Mouse (Mus musculus) limb, embryonic 15.5 days (tissue): ENCODE data around the gene Dstyk. TPM values are rescaled to one million over a fixed set of nuclear protein-coding genes. Genes with fewer than 3 reads are reported as not detected.

Experiments used
- ATAC-seq: fragments of 200-750 bp; cut with Nextera tagmentation; 2 replicates; pipeline ENCODE4 v1.8.0; 2017; ENCODE audit warnings: low read depth, moderate TSS enrichment; ENCODE audit not compliant: insufficient number of reproducible peaks, low FRiP score, low TSS enrichment
- H3K27ac ChIP-seq: fragments of 300-500 bp; sonication (generic); 2 replicates; pipeline ENCODE4 v1.5.1; 2015; ENCODE audit warnings: moderate library complexity, mild to moderate bottlenecking, inconsistent platforms
- H3K27me3 ChIP-seq: fragments of 300-500 bp; sonication (generic); 2 replicates; pipeline ENCODE4 v1.6.1; 2015; ENCODE audit warnings: inconsistent platforms
- H3K36me3 ChIP-seq: fragments of 300-500 bp; sonication (generic); 2 replicates; pipeline ENCODE4 v1.6.1; 2015; ENCODE audit warnings: inconsistent platforms
- H3K4me1 ChIP-seq: fragments of 300-500 bp; sonication (generic); 2 replicates; pipeline ENCODE4 v1.6.1; 2015; ENCODE audit warnings: inconsistent platforms
- H3K4me2 ChIP-seq: fragments of 300-500 bp; sonication (generic); 2 replicates; pipeline ENCODE4 v1.6.1; 2015; ENCODE audit warnings: mild to moderate bottlenecking, inconsistent platforms
- H3K4me3 ChIP-seq: fragments of 300-500 bp; sonication (generic); 2 replicates; pipeline ENCODE4 v1.5.1; 2015; ENCODE audit warnings: mild to moderate bottlenecking, inconsistent platforms
- H3K9ac ChIP-seq: fragments of 300-500 bp; sonication (generic); 2 replicates; pipeline ENCODE4 v1.6.1; 2015; ENCODE audit warnings: inconsistent platforms
- H3K9me3 ChIP-seq: fragments of 300-500 bp; sonication (generic); 2 replicates; pipeline ENCODE4 v1.6.1; 2016; ENCODE audit warnings: inconsistent platforms
- WGBS: fragments of 180-500 bp; shearing (Covaris S2); methylation state at CpG from one replicate; pipeline ENCODE4 v1.1.7; 2015; 5-methylcytosine and 5-hydroxymethylcytosine counted together
- polyA plus RNA-seq: library from polyadenylated mRNA; unstranded; fragments of >200 nt; fragmentation: Nextera tagmentation; extraction: Ambion mirVana; gene quantifications from 2 replicates; pipeline ENCODE4 v1.2.1, GENCODE M21; 2015

Dstyk gene
- polyA plus RNA-seq, 1 experiment from 2014 or later = 16.5 TPM

DNA sequence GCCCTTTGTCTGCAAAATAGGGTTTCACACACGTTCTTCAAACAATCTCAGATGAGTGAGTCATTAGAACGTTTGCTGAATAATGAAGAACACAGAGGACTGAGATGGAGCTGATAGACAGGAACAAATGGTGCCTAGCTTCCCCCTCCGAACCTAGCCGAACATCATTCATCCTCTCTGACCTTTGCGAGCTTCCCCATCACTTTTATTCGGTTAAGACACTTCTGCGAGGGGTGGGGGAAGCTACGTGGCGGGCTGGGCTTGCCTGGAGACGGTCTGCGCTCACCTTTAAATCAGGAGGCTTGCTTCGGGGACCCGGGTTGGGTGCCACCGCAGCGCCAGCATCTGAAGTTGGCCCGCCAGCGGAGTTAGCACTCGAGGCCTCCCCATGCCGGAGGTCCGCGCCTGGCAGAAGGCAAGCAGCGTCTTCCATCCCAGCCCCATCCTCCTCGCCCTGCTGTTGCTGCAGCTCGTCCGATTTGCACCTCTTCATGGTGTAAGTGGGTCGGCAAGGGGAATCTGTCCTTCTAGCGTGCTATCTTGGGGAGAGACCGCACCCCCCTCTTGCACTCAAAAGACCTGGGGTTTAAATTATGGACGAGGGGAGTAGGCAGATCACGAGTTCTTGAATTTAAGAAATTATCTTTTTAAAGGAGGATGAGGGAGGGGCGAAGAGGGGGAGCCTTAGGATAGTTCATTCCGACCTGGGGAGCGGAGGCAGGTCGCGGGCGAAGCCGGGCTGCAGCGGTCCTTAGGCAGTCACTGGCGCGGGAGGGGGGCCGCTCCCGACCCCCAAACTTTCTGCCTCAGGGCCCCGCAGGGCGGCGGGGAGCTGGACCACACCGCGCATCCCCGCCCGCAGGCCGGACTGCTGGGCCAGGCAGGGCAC lies 26.4 kb upstream of the Dstyk start, which contains the start of gene Tmcc2:
Tmcc2 (minus strand) TSS at position 591 of the 889 bp plus-strand sequence.
- Histone ChIP-seq H3K27ac (peak within 1 kb of the TSS; percentile 89), H3K4me2 (peak within 1 kb of the TSS; percentile 88), H3K27me3 (no peaks in the 10 kb centered on the region), H3K9ac (peak within 1 kb of the TSS; percentile 87), H3K4me1 (peaks cover 41% of the 10 kb centered on the region), H3K36me3 (no peaks in the 10 kb centered on the region), H3K4me3 (peak within 1 kb of the TSS; percentile 79), H3K9me3 (no peaks in the 10 kb centered on the region)
- under 1% methylated on average over 50 of the region's 50 CpGs for WGBS
- ATAC-seq = peak; percentile 36; the same call in 1 of the 2 replicates

DNA sequence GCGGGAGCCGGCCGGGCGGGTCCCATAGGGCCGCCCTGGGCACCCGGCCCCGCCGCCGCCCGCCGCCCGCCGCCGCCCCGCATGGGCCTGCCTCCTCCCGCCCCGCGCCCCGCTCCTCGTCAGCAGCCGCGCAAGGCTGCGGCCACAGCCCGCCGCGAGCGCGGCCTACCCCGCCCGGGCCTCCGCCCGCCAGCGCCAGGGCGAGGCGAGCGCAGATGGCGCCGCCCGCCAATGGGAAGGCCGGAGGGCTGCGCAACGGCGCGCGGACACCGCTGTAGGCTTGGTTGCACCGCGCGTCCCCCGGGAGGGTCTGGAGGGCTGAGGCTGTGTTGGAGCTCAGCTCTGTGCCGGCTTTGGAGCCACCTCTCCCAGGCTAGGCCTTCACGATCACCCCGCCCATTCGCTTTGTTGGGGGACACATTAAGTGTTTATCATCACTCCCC lies 25.8 kb upstream of the Dstyk start:
- Histone ChIP-seq H3K9ac (peak overlapping the region; percentile 87), H3K4me3 (peak overlapping the region; percentile 79), H3K36me3 (no peaks in the 10 kb centered on the region), H3K4me1 (peaks cover 36% of the 10 kb centered on the region), H3K27ac (peak overlapping the region; percentile 89), H3K9me3 (no peaks in the 10 kb centered on the region), H3K4me2 (peak overlapping the region; percentile 88), H3K27me3 (no peaks in the 10 kb centered on the region)
- WGBS = under 1% methylated on average over 51 of the region's 54 CpGs
- peak; percentile 93 for ATAC-seq

DNA sequence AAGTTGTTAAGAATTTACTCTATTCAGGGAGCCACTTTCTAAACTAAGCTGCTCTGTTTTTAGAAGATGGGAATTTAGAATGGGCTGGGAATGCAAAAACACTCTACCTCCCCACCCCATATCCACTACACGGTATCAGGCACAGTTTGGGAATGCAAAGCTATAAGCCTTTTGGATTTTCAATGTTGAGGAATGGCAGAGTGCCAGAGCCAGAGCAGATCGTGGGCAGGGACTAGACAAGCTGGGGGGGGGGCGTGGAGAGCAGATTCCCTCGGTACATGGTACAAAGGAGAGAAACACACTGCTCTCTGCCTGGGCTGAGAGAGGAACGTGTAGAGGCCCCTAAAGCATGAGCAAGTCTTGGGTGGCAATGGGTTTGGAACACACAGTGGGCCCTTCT lies 24.5 kb upstream of the Dstyk start:
- 67% methylated on average over 5 of the region's 5 CpGs for WGBS

DNA sequence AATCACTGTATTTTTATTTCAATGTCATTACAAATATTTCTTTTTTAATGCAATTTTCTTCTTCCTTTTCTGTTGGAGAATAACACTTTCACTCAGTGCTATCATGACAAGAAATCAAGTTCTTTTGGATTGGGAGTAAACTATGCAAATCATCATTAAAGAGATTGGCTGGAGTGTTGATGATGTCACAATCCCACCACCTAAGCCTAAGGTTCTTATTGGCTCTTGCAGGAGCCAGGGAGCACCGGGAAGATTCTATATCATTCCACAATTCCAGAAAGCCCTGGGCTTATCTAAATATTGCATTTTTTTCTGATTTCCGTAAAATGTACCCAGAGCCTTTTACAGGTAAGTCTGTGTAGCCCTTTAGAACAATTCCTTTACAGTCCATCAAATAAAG lies 20.6 kb upstream of the Dstyk start:
- Histone ChIP-seq H3K27ac (no peak overlapping the region), H3K4me2 (no peak overlapping the region), H3K36me3 (no peaks in the 10 kb centered on the region), H3K4me3 (no peak overlapping the region), H3K27me3 (no peaks in the 10 kb centered on the region), H3K4me1 (peaks cover 2% of the 10 kb centered on the region; the same call in 1 of the 2 replicates), H3K9ac (no peak overlapping the region), H3K9me3 (peaks cover 5% of the 10 kb centered on the region; the same call in 1 of the 2 replicates)
- no peak for ATAC-seq
- WGBS = 55% methylated on average over 2 of the region's 2 CpGs

More for the DNA sequence above, 24.5 kb upstream of the Dstyk start:
- no peaks in the 10 kb centered on the region for H3K36me3 ChIP-seq
- H3K9me3 ChIP-seq = no peaks in the 10 kb centered on the region
- ATAC-seq = no peak
- peaks cover 29% of the 10 kb centered on the region for H3K4me1 ChIP-seq
- H3K9ac ChIP-seq = no peak overlapping the region
- H3K4me2 ChIP-seq = no peak overlapping the region
- H3K27me3 ChIP-seq = no peaks in the 10 kb centered on the region
- no peak overlapping the region for H3K27ac ChIP-seq
- H3K4me3 ChIP-seq = no peak overlapping the region

DNA sequence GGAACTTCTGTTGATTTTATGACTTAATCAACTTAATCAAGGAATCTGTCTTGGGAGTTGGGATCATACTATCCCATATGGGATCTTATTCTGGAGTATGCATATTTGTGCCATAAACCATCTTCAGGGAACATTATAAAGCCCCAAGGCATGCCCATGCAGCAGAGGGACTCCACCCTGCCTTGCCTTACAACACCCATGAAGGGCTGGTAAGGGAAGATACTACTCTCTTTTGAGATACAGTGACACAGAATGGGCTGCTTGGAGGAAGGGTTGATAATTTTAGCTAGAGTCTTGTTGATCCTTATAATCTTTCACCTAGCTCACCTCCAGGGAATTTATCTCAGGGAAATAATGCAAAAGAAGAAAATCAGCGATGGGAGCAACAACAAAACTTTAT lies 16.8 kb upstream of the Dstyk start:
- H3K36me3 ChIP-seq = no peaks in the 10 kb centered on the region
- no peak overlapping the region for H3K27ac ChIP-seq
- no peaks in the 10 kb centered on the region for H3K27me3 ChIP-seq
- no peaks in the 10 kb centered on the region for H3K4me1 ChIP-seq
- ATAC-seq = no peak
- H3K4me2 ChIP-seq = no peak overlapping the region
- WGBS = 59% methylated on average over 1 of the region's 1 CpGs
- no peak overlapping the region for H3K4me3 ChIP-seq
- H3K9ac ChIP-seq = no peak overlapping the region
- H3K9me3 ChIP-seq = peaks cover 5% of the 10 kb centered on the region; the same call in 1 of the 2 replicates

DNA sequence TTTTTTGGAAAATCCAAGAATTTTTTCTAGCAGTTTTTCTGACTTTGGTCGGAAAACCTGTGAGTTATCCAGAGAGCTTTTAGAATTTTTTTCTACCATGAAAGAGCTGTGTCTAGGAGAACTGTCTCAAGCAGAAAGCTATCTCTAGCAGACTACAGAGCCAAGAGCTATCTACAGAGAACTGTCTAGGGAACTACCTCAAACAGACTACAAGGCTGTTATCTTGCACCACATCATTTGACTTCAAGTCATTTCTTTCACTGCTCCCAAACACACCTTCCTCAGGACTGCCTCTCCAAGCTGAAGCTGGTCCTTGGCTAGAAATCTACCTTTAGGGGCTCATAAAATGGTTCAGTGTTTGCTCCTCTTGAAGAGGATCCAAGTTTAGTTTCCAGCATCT lies 15.5 kb upstream of the Dstyk start:
- no peak for ATAC-seq
- 74% methylated on average over 1 of the region's 1 CpGs for WGBS

DNA sequence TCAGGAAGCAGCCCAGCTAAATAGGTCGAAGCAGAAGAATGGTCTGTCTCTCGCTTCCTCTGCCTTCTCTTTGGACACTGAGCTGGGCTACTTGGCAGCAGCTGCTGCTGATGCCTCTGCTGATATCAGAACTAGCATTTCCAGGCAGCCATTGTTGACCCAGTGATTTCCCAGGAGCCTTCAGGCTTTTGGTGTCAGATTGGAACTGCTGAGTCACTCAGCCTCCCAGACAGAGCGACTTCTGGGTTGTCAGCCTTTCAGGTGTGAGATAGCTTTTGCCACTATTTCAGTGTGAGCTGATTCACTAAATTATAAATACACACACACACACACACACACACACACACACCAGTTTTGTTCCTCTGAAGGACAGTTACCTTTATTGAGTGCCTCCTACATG lies 6.7 kb upstream of the Dstyk start:
- H3K4me1 ChIP-seq = no peaks in the 10 kb centered on the region
- H3K9me3 ChIP-seq = no peaks in the 10 kb centered on the region
- H3K4me2 ChIP-seq = no peak overlapping the region
- 85% methylated on average over 3 of the region's 3 CpGs for WGBS
- H3K4me3 ChIP-seq = no peak overlapping the region
- no peak for ATAC-seq
- no peaks in the 10 kb centered on the region for H3K36me3 ChIP-seq
- no peaks in the 10 kb centered on the region for H3K27me3 ChIP-seq
- H3K9ac ChIP-seq = no peak overlapping the region
- H3K27ac ChIP-seq = no peak overlapping the region

More for the DNA sequence above, 15.5 kb upstream of the Dstyk start:
- no peak overlapping the region for H3K9ac ChIP-seq
- H3K4me3 ChIP-seq = no peak overlapping the region
- no peaks in the 10 kb centered on the region for H3K36me3 ChIP-seq
- H3K4me1 ChIP-seq = no peaks in the 10 kb centered on the region
- H3K4me2 ChIP-seq = no peak overlapping the region
- H3K27me3 ChIP-seq = no peaks in the 10 kb centered on the region
- H3K27ac ChIP-seq = no peak overlapping the region
- peaks cover 5% of the 10 kb centered on the region; the same call in 1 of the 2 replicates for H3K9me3 ChIP-seq

DNA sequence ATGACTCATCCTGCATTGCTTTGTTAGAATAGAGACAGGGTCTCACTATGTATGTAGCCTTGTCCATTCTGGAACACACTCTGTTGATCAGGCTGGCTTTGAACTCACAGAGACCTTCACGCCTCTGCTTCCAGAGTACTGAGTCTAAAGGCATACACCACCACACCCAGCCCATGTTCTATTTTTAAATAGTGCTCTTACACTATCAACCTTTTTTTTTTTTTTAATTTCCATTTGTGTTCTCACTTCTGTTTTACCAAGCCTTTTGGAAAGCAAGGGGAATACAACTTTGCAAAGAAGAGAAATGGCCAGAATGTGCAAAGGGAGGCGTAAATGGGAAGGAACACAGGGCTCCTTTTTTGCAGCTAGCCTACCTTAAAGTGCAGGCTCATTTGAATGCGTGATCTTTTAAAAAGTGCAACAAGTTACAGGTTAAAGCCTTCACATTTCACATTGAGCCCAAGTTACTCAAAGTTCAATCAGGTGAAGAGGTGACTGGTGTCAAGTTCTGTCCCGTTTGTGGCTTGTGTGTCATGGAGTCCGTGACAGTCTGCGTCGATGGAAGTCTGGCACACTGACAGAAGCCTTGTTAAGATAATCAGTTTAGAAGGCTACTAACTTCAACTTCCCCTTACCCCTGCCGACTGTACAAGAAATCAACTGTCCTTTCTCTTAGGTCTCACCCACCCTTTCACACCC lies 962 bp upstream of the Dstyk start:
- no peaks in the 10 kb centered on the region for H3K36me3 ChIP-seq
- H3K4me1 ChIP-seq = peaks cover 21% of the 10 kb centered on the region
- no peak for ATAC-seq
- no peaks in the 10 kb centered on the region for H3K9me3 ChIP-seq
- no peak overlapping the region for H3K9ac ChIP-seq
- H3K4me3 ChIP-seq = no peak overlapping the region
- no peaks in the 10 kb centered on the region for H3K27me3 ChIP-seq
- 65% methylated on average over 8 of the region's 8 CpGs for WGBS
- peak overlapping the region; percentile 66 for H3K4me2 ChIP-seq
- no peak overlapping the region for H3K27ac ChIP-seq

DNA sequence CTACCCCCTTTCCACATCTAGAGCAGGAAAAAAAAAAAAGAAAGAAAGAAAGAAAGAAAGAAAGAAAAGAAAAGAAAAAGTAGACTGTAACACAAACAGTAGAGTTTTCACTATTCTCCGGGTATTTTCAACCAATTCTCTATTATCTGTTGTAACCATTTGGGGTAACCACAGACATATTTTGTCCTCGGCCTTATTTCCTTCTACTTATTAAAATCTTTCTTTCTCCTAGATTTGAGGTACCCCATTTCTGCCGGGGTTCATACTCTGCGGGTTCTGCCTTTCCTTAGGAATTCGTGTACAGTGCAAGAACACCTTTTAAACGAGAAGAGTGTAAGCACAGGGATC lies 438 bp upstream of the Dstyk start:
- Histone ChIP-seq H3K27me3 (no peaks in the 10 kb centered on the region), H3K36me3 (no peaks in the 10 kb centered on the region), H3K4me1 (peaks cover 21% of the 10 kb centered on the region), H3K4me2 (peak overlapping the region; percentile 66), H3K9me3 (no peaks in the 10 kb centered on the region), H3K9ac (peak overlapping the region; percentile 91), H3K27ac (peak overlapping the region; percentile 92), H3K4me3 (peak overlapping the region; percentile 83)
- WGBS = 14% methylated on average over 6 of the region's 6 CpGs
- no peak for ATAC-seq

DNA sequence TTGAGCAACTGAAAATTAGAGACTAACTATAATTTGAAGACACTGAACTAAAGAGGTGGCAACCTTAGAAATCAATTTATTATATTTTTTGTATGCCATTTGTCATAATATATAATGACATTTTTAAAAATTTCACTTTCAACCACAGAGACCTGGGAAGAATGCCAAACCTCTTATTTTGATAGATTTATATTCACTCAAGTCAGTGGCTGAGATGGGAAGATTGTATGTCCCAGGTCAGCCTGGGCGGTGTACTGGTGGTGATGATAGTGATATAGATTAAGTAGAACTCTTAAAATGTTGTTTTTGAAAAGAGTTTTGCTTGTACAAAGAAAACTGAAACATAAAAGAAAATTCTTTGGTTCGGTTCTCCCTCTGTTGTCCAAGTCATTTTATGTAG lies 2.9 kb downstream of the Dstyk start:
- Histone ChIP-seq H3K9me3 (no peaks in the 10 kb centered on the region), H3K4me2 (no peak overlapping the region), H3K4me1 (peaks cover 21% of the 10 kb centered on the region), H3K36me3 (no peaks in the 10 kb centered on the region), H3K27me3 (no peaks in the 10 kb centered on the region), H3K4me3 (no peak overlapping the region), H3K27ac (no peak overlapping the region), H3K9ac (no peak overlapping the region)
- WGBS = 61% methylated on average over 2 of the region's 2 CpGs
- no peak for ATAC-seq

DNA sequence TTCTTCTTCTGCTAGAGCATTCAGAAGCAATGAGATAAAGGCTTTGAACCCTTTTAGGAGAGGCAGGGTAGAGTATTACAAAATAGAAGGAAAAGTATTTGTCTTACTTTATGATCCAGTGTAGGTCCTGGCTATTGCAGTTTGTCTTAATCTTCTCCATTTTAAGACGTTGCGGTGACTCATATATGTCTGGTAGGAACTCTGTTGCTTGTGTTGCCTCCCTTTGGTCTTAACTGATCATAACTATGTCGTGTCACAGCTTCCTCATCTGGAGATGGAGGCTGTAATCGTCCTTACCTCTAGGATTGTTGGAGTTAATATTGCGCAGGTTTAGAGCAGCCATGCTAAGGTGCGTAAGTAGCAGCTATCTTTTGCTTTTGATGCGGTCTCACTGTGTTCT lies 3.3 kb downstream of the Dstyk start:
- Histone ChIP-seq H3K4me3 (no peak overlapping the region), H3K36me3 (no peaks in the 10 kb centered on the region), H3K27ac (no peak overlapping the region), H3K9me3 (no peaks in the 10 kb centered on the region), H3K4me1 (peaks cover 21% of the 10 kb centered on the region), H3K9ac (no peak overlapping the region), H3K4me2 (no peak overlapping the region), H3K27me3 (no peaks in the 10 kb centered on the region)
- no peak for ATAC-seq
- 83% methylated on average over 7 of the region's 7 CpGs for WGBS
